Mouse (Mus musculus) lung, adult 2 months (tissue): ENCODE results near the gene Atp8a2.

Experiments used
- CTCF ChIP-seq: fragments of 200-500 bp; IDR thresholded peaks from 2 replicates; pipeline ENCODE4 v1.5.1; 2011; ENCODE audit warnings: mild to moderate bottlenecking, low read length, control low read depth; ENCODE audit not compliant: insufficient read depth
- POLR2A ChIP-seq: fragments of 200-500 bp; IDR thresholded peaks from 2 replicates; pipeline ENCODE4 v1.6.1; 2011; ENCODE audit warnings: low read depth, mild to moderate bottlenecking, control low read depth, low read length, borderline replicate concordance; ENCODE audit errors: extremely low read depth

- TF ChIP-seq POLR2A (no peak), CTCF (no peak)
Observed at GRCm38 (mm10) chr14:59949983-59950382, 247.0 kb downstream of the Atp8a2 start.
